Mouse (Mus musculus) embryonic facial prominence, embryonic 11.5 days (tissue): ENCODE results near the gene Neo1. TPM values are rescaled to one million over a fixed set of nuclear protein-coding genes. Genes with fewer than 3 reads are reported as not detected.
"Not testable (repeated sequence)": the region's sequence is repeated elsewhere in the genome, so short reads cannot be mapped to it uniquely, and the experiment has no call there.

ENCODE experiments used
- ATAC-seq: fragments of 200-750 bp; cut with Nextera tagmentation; replicated peaks from 2 replicates; pipeline ENCODE4 v1.8.0; 2017; ENCODE audit warnings: low read depth; ENCODE audit not compliant: insufficient number of reproducible peaks, low FRiP score, low TSS enrichment
- DNase-seq: peaks from one replicate; pipeline ENCODE4 v3.0.0-alpha.2; 2015; ENCODE audit warnings: low spot score
- H3K27ac ChIP-seq: fragments of 300-500 bp; sonication (generic); replicated peaks from 2 replicates; pipeline ENCODE4 v1.5.1; 2014; ENCODE audit warnings: mild to moderate bottlenecking, low read depth, low read length, control low read depth
- H3K27me3 ChIP-seq: fragments of 300-500 bp; sonication (generic); 2 replicates; pipeline ENCODE4 v1.6.1; 2014; ENCODE audit warnings: mild to moderate bottlenecking, low read length, moderate library complexity, mixed read lengths; ENCODE audit not compliant: control insufficient read depth, insufficient read depth
- H3K36me3 ChIP-seq: fragments of 300-500 bp; sonication (generic); replicated peaks from 2 replicates; pipeline ENCODE4 v1.6.1; 2014; ENCODE audit warnings: low read depth, mild to moderate bottlenecking, low read length, moderate library complexity, mixed read lengths; ENCODE audit not compliant: control insufficient read depth, insufficient read depth
- H3K4me1 ChIP-seq: fragments of 300-500 bp; sonication (generic); 2 replicates; pipeline ENCODE4 v1.6.1; 2014; ENCODE audit warnings: low read length, mixed read lengths; ENCODE audit not compliant: control insufficient read depth, insufficient read depth
- H3K4me2 ChIP-seq: fragments of 300-500 bp; sonication (generic); 2 replicates; pipeline ENCODE4 v1.6.1; 2014; ENCODE audit warnings: low read depth, mild to moderate bottlenecking, control low read depth, low read length, moderate library complexity
- H3K4me3 ChIP-seq: fragments of 300-500 bp; sonication (generic); 2 replicates; pipeline ENCODE4 v1.5.1; 2014; ENCODE audit warnings: low read depth, low read length, control low read depth
- H3K9ac ChIP-seq: fragments of 300-500 bp; sonication (generic); replicated peaks from 2 replicates; pipeline ENCODE4 v1.6.1; 2014; ENCODE audit warnings: mild to moderate bottlenecking, control low read depth, low read length
- H3K9me3 ChIP-seq: fragments of 300-500 bp; sonication (generic); replicated peaks from 2 replicates; pipeline ENCODE4 v1.6.1; 2016; ENCODE audit warnings: mild to moderate bottlenecking, low read length, inconsistent platforms, mixed read lengths; ENCODE audit not compliant: control insufficient read depth
- WGBS: fragments of 180-500 bp; shearing (Covaris S2); extraction: QIAGEN DNeasy Blood & Tissue Kit; methylation state at CpG from one replicate; pipeline ENCODE4 v1.1.7; 2014; 5-methylcytosine and 5-hydroxymethylcytosine counted together
- polyA plus RNA-seq: library from polyadenylated mRNA; unstranded; fragments of >200 nt; fragmentation: Nextera tagmentation; extraction: Ambion mirVana; gene quantifications from 2 replicates; pipeline ENCODE4 v1.2.1, GENCODE M21; 2014

The Neo1 gene
- polyA plus RNA-seq, 1 experiment from 2014 or later = 43.6 TPM

- Histone ChIP-seq H3K4me2 (peak overlapping the region; percentile 75), H3K4me3 (peak overlapping the region; percentile 93), H3K36me3 (no peaks in the 10 kb centered on the region), H3K27ac (no peak overlapping the region), H3K9ac (no peak overlapping the region; the same call in 1 of the 2 replicates), H3K27me3 (no peaks in the 10 kb centered on the region), H3K4me1 (no peaks in the 10 kb centered on the region; the same call in 1 of the 2 replicates), H3K9me3 (no peaks in the 10 kb centered on the region)
- no peak for DNase-seq
- WGBS = 40% methylated on average over 5 of the region's 5 CpGs
- no peak for ATAC-seq
These were observed 1.4 kb downstream of the Neo1 start for GRCm38 (mm10) chr9:59034836-59035235.

GRCm38 (mm10) chr9:59033492-59033891 is 2.7 kb downstream of the Neo1 start:
- no peak overlapping the region for H3K4me2 ChIP-seq
- no peak for ATAC-seq
- H3K9me3 ChIP-seq = no peaks in the 10 kb centered on the region
- no peaks in the 10 kb centered on the region; the same call in 1 of the 2 replicates for H3K4me1 ChIP-seq
- H3K27me3 ChIP-seq = no peaks in the 10 kb centered on the region
- WGBS = 64% methylated on average over 3 of the region's 3 CpGs
- DNase-seq = no peak
- no peak overlapping the region for H3K27ac ChIP-seq
- no peak overlapping the region for H3K4me3 ChIP-seq
- H3K9ac ChIP-seq = no peak overlapping the region
- no peaks in the 10 kb centered on the region for H3K36me3 ChIP-seq

- DNase-seq (no peak), ATAC-seq (no peak)
- no peak overlapping the region for H3K4me3 ChIP-seq
- H3K27me3 ChIP-seq = no peaks in the 10 kb centered on the region
- no peak overlapping the region for H3K27ac ChIP-seq
- H3K4me2 ChIP-seq = no peak overlapping the region
- H3K9ac ChIP-seq = no peak overlapping the region
- WGBS = 67% methylated on average over 4 of the region's 4 CpGs
- no peaks in the 10 kb centered on the region for H3K4me1 ChIP-seq
- no peaks in the 10 kb centered on the region for H3K9me3 ChIP-seq
- H3K36me3 ChIP-seq = no peaks in the 10 kb centered on the region
These were observed 11.9 kb downstream of the Neo1 start for GRCm38 (mm10) chr9:59024245-59024844.

- 79% methylated on average over 3 of the region's 3 CpGs for WGBS
- H3K4me2 ChIP-seq = no peak overlapping the region
- no peak overlapping the region for H3K27ac ChIP-seq
- no peak overlapping the region for H3K4me3 ChIP-seq
- DNase-seq (no peak), ATAC-seq (no peak)
- H3K4me1 ChIP-seq = no peaks in the 10 kb centered on the region
- H3K27me3 ChIP-seq = no peaks in the 10 kb centered on the region
- H3K36me3 ChIP-seq = no peaks in the 10 kb centered on the region
- no peak overlapping the region for H3K9ac ChIP-seq
- no peaks in the 10 kb centered on the region for H3K9me3 ChIP-seq
These were observed 20.1 kb downstream of the Neo1 start for GRCm38 (mm10) chr9:59016060-59016719.

- Histone ChIP-seq H3K4me1 (no peaks in the 10 kb centered on the region), H3K4me2 (no peak overlapping the region), H3K4me3 (no peak overlapping the region), H3K9ac (no peak overlapping the region), H3K36me3 (no peaks in the 10 kb centered on the region), H3K9me3 (no peaks in the 10 kb centered on the region), H3K27ac (no peak overlapping the region), H3K27me3 (no peaks in the 10 kb centered on the region)
- WGBS = 10% methylated on average over 2 of the region's 2 CpGs
- ATAC-seq = no peak
- DNase-seq = peak; percentile 88
These were observed 22.9 kb downstream of the Neo1 start for GRCm38 (mm10) chr9:59013365-59013764.

GRCm38 (mm10) chr9:58989255-58989928 is 46.8 kb downstream of the Neo1 start:
- no peak overlapping the region for H3K4me3 ChIP-seq
- no peaks in the 10 kb centered on the region for H3K9me3 ChIP-seq
- no peaks in the 10 kb centered on the region for H3K27me3 ChIP-seq
- no peaks in the 10 kb centered on the region; the same call in 1 of the 2 replicates for H3K36me3 ChIP-seq
- WGBS = 88% methylated on average over 5 of the region's 5 CpGs
- no peak overlapping the region for H3K27ac ChIP-seq
- no peak overlapping the region for H3K4me2 ChIP-seq
- ATAC-seq (no peak), DNase-seq (no peak)
- no peak overlapping the region for H3K9ac ChIP-seq
- H3K4me1 ChIP-seq = no peaks in the 10 kb centered on the region

GRCm38 (mm10) chr9:58979034-58979433 is 57.2 kb downstream of the Neo1 start:
- DNase-seq = no peak
- Histone ChIP-seq H3K27me3 (no peaks in the 10 kb centered on the region), H3K4me3 (no peak overlapping the region), H3K9me3 (no peaks in the 10 kb centered on the region), H3K4me1 (no peaks in the 10 kb centered on the region), H3K9ac (no peak overlapping the region), H3K36me3 (no peaks in the 10 kb centered on the region), H3K27ac (no peak overlapping the region), H3K4me2 (no peak overlapping the region)
- 91% methylated on average over 15 of the region's 15 CpGs for WGBS
- ATAC-seq = no peak

- DNase-seq, H3K9me3 ChIP-seq, H3K4me3 ChIP-seq, H3K9ac ChIP-seq, H3K4me1 ChIP-seq, H3K36me3 ChIP-seq, ATAC-seq, H3K4me2 ChIP-seq, H3K27ac ChIP-seq, H3K27me3 ChIP-seq: not testable (repeated sequence)
- 92% methylated on average over 2 of the region's 2 CpGs for WGBS
These were observed 65.1 kb downstream of the Neo1 start for GRCm38 (mm10) chr9:58971154-58971553.
